Mouse (Mus musculus): ENCODE measurements around the gene Hint1.

Hint1 gene

DNA sequence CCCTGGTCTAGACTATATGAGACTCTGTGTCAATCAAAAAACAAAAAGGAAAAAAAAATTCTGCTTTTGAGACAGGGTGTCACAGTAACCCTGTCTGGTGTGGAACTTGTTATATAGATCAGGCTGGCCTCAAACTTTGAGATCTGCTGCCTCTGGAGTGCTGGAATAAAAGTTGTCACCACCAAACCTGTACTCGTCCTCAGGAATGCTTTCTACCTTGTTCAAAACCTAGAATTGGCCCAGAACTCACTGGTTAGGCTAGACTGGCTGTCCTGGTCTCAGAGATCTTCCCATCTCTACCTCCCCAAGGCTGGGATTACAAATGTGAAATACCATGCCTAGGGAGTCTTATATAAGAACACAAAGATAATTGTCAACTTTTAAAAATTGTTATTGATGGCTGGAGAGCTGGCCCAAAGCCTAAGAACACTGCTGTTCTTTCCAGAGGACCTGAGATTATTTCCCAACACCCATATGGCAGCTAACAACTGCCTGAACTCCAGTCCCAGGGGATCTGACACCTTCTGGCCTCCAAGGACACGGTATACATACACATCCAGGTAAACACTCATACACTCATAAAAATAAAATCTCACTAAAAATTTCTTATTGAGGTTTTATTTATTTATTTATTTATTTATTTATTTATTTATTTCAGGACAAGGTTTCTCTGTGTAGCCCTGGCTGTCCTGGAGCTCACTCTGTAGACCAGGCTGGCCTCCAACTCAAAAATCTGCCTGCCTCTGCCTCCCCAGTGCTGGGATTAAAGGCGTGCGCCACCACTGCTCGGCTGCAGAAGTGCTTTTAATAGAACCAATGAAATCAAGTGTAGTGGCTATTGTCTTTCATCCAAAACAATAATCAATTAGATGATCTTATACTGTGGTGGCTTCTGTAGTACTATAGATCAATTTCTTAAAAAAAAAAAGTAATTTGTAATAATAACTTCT lies 4.4 kb upstream of the Hint1 start:
- DNase-seq: no peak

GRCm38 (mm10) chr11:54862621-54863520 lies 3.3 kb upstream of the Hint1 start:
- peak; percentile 74 for DNase-seq

DNA sequence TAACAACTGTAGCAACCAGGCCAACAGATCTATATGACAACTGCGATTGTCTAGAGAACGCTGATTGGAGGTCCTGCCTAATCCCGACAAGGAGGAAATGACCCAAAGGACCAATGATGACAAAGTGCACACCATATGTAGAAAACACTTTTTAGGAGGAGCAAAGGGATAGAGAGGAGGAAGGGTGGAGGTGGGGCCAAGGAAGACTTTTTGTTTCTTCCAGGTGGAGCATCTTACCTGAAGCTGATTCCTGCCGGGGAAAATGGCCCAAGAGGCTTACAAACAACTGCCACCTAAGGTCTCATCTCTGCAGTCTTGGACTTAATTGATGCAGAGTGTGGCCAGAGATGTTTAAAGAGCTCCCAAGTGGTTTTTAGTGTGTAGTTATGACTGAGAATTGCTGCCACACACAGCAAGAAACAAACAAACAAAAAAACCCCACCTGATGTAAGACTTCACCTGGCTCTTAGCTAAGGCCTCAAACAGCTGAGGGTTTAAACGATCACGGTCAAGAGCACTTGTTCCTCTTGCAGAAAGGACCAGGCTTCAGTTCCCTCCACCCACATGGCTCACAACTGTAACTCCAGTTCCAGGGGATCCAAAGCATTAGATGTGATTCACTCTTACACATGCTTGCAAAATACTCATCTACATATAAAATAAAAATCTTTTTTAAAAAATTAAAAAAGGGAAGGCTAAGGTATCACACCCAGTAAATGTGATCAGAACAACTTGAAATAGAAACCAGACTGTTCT lies 675 bp upstream of the Hint1 start:
- no peak for DNase-seq

DNA sequence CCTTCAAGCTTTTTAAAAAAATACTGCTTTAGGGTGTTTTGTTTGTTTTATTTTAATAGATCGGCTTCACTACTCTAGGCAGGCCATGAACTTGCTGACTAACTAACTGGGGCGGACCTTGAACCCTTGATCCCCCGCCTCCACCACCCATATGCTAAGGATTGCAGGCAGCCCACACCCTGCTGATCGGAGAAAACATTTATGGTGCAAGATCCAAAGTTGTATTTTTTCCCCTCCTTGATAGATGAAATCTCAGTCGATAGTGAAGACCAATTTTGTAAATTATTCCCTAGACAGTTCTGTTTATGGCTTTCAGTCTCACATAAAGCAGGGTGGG lies 834 bp downstream of the Hint1 start:
- DNase-seq: peak; percentile 48

DNA sequence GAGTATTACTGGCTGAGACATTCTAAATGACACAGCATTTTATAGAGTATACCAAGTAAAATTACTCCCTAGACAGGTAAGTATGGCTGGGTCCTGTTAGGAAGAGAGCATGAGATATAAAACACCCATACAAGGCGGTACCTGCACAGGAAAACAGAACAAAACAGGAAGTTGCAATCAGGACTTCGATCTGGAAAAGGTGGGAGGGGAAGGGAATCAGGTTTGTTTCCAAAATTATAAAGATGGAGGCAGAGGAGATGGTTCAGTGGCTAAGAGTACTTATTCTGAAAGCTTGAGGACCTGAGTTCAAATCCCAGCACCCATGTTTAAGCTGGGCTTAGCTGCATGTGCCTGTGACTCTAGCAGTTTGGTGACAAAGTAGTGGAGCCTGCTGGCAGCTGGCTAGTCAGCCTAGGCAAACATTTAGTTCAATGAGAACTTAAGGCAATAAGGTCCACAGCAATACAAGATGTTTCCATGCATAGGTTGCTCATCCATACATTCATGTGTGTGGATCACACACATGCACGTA lies 1.8 kb downstream of the Hint1 start:
- DNase-seq: no peak

GRCm38 (mm10) chr11:54868445-54868844 lies 2.3 kb downstream of the Hint1 start:
- no peak for DNase-seq

- no peak for DNase-seq
Observed at GRCm38 (mm10) chr11:54869318-54869717, 3.1 kb downstream of the Hint1 start.

- no peak for DNase-seq
Observed at GRCm38 (mm10) chr11:54871831-54872537, 5.8 kb downstream of the Hint1 start.

- DNase-seq: no peak
Observed at GRCm38 (mm10) chr11:54876031-54876430, 9.8 kb downstream of the Hint1 start.

DNA sequence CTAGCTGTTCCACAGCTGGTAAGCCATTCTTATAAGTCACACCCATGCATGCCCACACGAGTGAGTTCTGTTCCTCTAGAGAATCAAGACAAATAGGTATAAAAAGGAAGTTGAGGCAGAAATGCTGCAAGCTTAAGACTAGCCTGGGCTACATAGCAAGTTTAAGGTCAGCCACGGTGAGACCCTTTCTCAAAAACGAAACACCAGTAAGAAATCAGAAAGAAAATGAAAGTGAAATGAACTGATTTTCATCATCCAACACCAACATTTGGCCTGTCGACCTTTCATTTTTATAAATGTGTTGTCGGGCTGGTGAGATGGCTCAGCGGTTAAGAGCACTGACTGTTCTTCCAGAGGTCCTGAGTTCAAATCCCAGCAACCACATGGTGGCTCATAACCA lies 12.7 kb downstream of the Hint1 start:
- no peak for DNase-seq

- peak; percentile 93 for DNase-seq
Observed at GRCm38 (mm10) chr11:54879434-54879833, 13.3 kb downstream of the Hint1 start.

GRCm38 (mm10) chr11:54879922-54880321 lies 13.7 kb downstream of the Hint1 start:
- DNase-seq: no peak

GRCm38 (mm10) chr11:54881051-54881474 lies 14.9 kb downstream of the Hint1 start:
- DNase-seq: peak; percentile 36

DNA sequence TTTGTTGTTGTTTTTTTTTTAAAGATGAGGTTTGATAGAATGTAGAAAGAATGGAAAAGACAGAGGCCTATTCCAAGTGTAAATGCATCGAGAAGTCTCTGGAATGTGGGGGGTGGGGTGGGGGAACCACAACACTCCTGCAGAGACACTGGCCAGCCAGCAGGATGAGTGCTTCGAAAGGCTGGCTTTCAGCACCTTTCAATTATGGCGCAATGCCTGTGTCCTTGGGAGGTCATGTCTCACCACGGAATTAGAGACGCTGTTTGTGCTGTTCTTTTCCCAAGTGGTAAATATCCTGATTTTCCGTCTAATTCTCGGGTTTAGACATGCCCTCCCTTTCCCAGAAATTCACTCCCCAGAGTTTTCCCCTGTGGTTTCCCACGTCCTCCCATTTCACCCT lies 16.5 kb downstream of the Hint1 start:
- DNase-seq: peak; percentile 81

DNA sequence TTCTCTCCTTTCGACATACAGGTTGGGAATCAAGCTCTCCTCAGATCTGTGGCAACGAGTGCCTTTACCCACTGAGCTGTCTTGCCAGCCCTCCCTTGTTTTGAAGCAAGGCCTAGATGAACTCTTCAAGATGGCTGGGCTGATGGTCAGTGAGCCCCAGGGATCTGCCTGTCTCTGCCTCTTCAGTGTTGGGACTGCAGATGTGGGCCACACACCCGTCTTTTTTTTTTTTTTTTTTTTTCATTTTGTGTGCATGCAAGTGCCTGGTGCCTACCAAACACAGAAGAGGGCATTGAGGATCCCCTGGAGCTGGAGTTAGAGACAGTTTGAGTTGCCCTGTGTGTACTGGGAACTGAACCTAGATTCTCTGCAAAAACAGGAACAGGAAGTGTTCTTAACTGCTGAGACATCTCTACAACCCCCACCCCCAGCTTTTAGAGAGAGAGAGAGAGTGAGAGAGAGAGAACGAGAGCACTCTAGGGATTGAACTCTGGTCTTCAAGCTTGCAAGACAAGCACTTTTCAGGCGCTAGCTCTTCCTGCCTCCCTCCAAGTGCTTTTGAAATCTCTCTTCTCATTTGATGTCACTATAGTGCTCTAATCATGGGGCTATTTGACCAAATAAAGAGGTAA lies 18.1 kb downstream of the Hint1 start:
- peak; percentile 41 for DNase-seq

DNA sequence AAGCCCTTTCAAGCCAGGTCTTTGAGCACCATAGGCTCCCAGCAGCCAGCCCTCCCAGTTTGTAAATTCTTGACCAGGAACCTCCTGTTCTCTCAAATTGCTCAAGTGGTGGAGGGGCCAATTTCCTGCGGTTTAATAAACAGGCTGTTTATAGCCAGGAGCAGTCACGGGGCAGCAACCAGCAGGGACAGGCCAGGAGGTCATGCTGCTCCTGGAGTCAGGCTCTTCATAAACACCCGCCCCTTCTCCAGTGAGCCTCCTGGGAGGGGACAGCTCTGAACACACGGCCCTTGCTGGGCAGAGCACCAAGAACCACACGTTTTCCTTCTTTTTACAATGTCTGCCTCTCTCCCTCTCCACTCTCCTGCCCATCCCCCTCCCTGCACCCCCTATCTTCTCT lies 18.8 kb downstream of the Hint1 start:
- DNase-seq: peak; percentile 92

- peak; percentile 65 for DNase-seq
Observed at GRCm38 (mm10) chr11:54885406-54885805, 19.2 kb downstream of the Hint1 start.

- DNase-seq: peak; percentile 72
Observed at GRCm38 (mm10) chr11:54887927-54888326, 21.7 kb downstream of the Hint1 start.

DNA sequence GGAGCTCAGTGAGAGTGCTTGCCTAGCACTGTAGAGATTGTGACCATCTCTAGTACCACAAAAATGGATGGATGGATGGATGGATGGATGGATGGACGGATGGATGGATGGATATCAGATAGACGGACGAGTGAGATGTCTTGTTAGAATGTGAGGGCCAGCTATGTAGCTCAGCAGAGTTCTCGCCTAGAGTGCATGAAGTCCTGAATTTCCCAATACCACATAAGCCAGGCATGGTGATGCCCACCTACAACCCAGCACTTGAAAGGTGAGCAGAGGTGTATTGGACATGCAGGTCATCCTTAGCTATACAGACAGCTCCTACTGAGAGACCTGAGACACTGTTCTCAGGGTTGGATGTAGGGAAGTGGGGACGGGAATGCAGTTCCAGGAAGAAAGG lies 25.2 kb downstream of the Hint1 start:
- DNase-seq: no peak

- DNase-seq: no peak
Observed at GRCm38 (mm10) chr11:54892091-54892490, 25.9 kb downstream of the Hint1 start.

DNA sequence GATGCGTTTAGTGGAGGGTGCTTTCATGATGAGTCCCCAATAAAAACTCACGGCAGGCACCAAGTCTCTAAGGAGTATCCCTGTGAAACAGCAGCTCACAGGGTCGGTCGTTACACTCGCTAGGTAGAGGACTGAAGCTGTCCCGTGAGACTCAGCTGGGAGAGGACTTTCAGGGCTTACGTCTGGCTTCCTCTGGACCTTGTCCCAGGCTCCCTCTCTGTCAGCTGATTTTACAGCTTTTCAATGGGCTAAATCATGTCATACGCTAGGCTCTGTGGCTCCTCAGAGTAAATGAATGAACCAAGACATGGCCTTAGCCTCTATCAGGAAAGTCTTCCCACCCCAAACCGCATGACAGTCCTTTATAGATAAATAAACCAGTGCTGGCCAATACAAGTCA lies 28.4 kb downstream of the Hint1 start:
- DNase-seq: no peak

- peak; percentile 35 for DNase-seq
Observed at GRCm38 (mm10) chr11:54896646-54897045, 30.5 kb downstream of the Hint1 start.
